Mouse (Mus musculus) kidney, adult 2 months (tissue): ENCODE measurements around the gene Crocc2.

Source experiments
- CTCF ChIP-seq: fragments of 200-500 bp; conservative IDR thresholded peaks from 2 replicates; pipeline ENCODE4 v1.5.1; 2011; ENCODE audit warnings: low read depth, mild to moderate bottlenecking, control low read depth, low read length, moderate library complexity, mixed read lengths; ENCODE audit not compliant: insufficient read depth, insufficient read length
- POLR2A ChIP-seq: fragments of 200-500 bp; IDR thresholded peaks from one replicate; pipeline ENCODE4 v1.6.1; 2011; ENCODE audit warnings: low read depth, low read length, control low read depth

DNA sequence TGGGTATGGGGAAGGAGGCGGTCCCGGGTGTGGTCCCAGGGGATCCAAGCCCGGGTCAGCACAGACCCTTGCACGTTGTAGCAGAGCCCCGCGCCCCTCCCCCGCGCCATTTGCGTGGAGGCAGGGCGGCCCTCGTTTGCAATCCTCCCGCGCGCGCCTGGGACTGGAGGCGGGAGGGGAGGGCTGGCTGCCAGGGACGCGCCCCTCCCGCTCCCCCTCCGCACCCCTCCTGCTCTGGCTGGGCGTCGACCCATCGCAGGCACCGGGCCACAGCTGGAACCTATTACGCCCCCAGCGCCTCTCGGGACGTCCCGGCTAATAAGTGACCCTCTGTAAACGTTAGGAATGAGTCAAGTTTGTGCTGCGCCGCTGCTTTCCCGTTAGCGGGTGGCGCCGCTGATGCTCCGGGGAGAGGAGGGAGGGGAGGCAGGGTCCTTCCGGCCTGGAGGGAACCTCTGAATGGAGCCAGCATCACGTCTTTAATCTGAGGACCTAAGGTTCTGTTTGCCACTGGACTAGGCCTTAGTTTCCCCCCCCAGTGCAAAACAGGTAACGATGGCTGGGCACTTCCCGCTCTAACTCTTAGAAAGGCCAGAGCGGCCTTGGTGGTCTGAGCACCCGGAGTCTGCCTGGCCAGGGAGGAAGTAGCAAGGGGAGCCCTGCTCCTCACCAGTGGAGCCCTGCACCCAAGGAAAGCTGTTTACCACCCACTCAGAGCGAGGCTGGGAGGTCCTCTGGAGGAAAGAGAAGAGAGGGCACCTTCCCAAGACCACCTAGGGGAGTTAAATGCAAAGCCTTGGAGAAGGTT is 8.2 kb downstream of the Crocc2 start:
- no peak for TF ChIP-seq CTCF
- no peak for TF ChIP-seq POLR2A
